Mouse (Mus musculus): ENCODE measurements around the gene Gsk3b.
"Not testable (repeated sequence)": the region's sequence is repeated elsewhere in the genome, so short reads cannot be mapped to it uniquely, and the experiment has no call there.

Gene Gsk3b

DNA sequence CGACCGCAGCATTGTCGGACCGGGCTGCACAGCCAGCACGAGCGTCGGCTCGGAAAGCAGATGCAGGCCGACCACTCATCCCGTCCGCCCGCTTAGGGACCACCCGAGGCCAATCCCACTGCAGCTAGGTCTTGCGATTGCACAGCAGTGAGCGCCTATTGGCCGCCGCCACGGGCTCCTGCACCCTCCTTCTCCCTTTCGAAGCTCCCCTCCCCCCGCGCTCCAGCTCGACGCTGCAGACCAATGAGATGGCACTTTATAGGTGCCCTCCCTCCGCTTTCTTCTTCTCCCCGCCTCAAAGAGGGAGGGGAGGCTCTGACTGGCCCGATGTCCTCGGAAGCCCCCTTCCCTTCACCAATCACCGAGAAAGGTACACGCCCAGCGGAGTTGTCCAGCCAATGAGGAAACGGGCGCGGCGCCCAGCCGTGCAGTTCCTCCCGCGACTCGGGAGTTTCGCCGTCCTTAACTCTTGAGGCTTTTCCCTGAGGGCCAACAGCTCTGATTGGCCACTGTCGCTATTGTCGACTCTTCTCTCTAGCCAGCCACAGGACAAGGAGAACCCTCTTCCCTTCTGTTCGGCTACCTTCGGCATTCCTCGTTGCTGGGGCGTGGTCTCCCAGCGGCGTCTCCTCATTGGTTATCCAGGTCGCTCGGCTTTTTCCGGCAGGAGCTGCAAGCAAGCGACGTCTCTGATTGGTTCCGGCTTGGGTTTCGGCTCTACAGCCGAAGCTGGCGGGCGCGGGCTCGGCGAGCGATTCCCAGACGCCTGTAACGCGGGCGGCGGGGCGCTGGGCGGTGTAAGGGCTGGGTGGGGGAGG is at the start of gene Gsk3b:
Gsk3b (plus strand) TSS at position 373 of the 818 bp plus-strand sequence.
- DNase-seq (ENCODE audit: low spot score): peak; percentile 99

DNA sequence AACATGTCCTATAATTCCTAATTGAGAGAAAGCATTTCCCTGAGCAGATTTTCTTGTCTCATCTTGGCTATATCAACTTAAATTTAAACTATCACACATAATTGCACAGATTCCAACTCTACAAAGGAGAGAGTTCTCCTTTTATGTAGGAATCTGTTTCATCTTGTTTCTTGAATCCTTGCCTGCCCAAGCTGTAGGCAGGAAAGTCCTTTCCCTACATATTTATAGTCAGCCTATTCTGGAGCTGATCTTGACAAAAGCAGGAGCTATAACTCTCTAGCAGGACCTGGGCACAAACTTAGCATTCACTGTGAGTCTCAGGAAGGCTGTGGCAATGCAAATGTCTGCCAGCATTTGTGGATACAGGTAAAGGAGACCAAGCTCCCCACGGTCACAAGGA is 46.6 kb upstream of the Gsk3b start:
- no peak for DNase-seq (ENCODE audit: low spot score)

DNA sequence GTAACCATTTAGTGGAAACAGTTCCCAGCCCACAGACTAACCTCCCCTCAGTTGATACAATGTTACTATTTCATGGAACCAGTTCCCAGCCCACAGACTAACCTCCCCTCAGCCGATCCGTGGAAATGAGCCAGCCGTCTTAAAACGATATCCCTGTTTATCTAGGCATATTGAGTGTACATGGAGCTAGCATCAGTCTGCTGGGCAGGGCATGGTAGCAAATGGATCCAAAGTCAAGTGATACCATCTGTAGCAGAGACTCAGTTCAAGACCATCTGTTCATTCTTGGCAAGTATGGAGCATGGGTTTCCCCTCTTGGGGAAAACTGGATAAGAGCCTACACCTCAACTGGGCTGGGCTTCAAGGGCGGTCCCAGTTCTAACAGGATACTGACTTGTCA is 44.2 kb upstream of the Gsk3b start:
- no peak for DNase-seq (ENCODE audit: low spot score)

DNA sequence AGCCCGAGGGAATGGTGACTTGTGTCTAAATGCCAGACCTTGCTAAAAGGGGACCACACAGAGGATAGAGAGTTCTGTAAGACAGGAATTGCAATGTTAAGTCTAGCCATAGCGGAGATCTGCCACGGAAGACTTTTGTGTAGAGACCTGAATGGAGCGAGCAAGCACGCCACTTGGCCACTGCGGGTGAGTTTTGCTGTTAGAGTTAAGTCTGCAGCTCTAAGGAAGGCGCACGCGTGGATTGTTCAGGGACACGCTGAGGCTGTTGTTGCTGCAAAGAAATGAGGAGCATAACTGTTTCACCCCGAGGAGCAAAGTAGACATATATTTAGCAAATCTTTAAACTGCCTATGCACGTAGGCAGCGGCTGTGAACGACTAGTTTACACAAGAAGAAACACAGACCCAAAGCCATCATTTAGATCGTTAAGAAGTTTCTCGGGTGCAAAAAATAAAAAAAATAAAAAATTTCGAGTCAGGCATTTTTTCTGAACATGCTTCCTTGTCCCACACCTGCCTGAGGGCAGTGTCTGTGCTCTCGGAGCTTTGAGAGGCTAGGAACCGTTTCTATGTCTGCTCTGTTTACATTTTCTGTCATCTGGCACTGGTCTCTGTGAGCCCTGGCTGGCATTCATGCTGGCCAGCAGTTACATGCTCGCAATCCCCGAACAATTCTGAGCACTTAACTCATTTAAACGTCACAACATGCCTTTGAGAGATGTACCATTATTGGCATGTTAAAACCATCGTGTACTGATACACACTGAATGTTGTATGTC is 40.8 kb upstream of the Gsk3b start:
- no peak for DNase-seq (ENCODE audit: low spot score)

DNA sequence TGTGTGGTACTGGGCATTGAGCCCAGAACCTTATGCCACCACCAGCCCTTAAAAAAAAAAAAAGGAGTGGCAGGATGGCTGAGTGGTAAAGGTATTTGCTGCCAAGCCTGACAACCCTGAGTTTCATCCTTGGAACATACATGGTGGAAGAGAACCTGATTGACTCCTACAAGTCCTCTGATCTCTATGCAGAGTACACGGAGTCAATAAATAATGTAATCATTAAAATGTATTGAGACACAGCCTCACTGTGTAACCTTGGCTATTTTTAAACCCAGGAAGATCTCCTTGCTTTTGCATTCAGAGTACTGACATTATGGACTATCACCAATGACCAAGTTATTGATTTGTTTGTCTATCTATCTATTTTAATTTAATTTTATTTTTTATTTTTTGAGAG is 30.9 kb upstream of the Gsk3b start:
- no peak for DNase-seq (ENCODE audit: low spot score)

DNA sequence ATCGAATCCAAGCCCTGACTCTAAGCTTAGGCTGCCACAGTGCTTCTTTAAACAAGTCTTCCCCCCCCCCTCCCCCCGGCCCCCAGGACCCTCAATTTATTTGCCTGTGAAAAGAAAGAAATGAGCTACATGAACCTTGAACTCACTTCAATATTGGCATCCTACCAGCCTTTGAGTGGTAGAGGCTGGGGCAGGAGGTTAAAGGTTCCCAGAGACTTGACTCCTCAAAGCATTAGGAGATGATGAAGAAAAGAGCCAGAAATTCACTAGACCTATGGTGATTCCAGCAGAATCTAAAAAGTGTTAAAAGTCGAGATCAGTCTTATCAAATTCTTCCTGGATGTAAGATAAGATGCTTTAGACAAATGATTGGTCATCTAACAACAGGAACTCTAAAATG is 30.0 kb upstream of the Gsk3b start:
- DNase-seq (ENCODE audit: low spot score): no peak

DNA sequence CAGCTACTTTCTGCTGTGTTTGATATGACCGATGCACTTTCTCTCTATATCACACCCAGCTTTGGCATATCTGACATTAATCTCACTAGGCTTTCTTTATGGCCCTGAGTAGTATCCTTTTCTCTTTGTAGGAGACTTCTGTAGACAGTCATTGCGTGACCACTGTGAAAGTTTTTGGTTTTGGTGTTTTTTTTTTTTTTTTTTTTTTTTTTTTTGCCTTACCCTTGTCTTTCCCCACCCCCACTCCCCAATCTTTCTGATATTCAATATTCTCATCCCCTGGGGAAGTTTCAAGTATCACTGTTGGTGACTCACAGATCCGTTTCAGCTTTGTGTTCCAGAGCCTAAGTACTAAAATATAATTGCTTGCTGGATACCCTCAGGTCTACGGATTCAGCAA is 29.2 kb upstream of the Gsk3b start:
- DNase-seq (ENCODE audit: low spot score): no peak

DNA sequence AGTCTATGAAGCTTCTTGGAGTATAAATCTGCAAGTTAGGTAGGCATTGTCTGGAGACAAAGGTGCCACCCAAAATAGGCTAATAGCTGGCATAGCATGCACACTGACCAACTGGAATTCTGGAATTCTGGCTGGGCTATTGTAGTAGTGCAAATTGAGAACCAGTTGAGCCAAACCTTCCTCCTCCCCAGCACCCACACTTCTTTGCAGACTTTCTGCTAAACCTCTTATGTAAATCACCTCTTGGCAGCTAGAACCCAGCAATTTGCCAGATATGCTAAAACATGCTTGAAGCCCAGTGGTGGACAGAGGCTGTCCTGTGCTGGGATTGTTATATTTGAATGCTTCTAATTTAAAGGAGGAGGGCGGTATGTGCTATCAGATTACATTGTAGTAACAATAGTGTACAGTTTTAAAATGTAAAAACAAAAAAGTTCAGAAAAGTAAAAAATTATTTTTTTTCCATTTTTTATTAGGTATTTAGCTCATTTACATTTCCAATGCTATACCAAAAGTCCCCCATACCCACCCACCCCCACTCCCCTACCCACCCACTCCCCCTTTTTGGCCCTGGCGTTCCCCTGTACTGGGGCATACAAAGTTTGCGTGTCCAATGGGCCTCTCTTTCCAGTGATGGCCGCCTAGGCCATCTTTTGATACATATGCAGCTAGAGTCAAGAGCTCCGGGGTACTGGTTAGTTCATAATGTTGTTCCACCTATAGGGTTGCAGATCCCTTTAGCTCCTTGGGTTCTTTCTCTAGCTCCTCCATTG is 14.8 kb upstream of the Gsk3b start:
- DNase-seq (ENCODE audit: low spot score): not testable (repeated sequence)

DNA sequence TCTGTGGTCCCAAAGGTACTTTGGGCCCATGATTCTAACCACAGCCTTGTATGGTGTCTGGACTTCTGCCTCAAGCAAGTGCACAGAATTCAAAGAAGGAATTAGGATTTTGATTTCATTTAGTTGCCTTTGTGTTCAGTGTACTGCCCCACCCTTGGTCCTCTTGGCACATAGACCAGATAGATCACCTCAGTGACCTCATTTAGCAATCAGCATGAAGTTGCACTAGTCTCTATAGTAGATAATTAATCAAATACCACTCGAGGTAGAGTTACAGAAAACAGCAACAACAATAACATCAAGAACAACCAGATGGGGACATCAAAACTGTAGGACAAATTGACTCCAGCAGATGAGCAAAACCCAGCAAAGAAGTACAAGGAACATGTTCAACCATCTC is 8.6 kb upstream of the Gsk3b start:
- no peak for DNase-seq (ENCODE audit: low spot score)

DNA sequence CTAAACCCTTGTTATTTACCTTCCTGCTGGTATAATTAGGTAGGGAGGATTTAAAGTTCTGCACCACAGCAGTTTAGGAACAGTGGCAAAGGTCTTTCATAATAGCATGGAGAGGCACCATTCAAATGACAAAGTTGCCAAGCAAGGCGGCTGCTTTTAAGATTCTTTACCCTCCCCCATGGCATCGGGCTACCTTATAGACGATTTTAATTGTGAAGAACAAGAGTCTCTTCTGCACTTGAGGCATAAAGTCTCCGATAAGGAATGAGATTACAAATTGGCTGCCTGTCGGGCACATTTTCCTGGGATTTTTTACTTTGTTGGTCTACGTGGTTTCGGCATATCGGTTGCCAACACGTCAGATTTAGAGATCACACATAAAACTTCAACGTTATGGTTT is 1.6 kb upstream of the Gsk3b start:
- no peak for DNase-seq (ENCODE audit: low spot score)

DNA sequence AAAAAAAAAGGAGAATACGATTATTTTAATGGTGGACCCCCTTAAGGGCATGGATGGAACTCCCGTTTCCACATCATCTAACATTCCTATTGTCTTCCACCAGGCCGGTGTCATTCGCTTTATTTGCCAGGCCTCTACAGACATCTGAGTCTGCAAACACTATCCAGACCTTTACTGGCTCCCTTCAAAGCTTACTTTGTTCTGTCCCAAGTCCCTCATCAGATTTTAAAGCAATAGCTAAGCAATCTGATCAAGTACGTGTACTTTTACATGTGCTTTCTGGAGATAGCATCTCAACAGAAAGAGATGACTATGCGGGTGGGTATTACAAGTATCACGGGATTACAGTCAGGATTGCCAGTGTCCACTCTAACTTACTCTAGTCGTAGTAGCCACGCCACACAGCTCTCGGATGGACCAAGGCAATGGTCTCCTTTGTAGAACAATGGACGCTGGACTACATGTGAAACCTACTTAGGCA is 1.1 kb upstream of the Gsk3b start:
- DNase-seq (ENCODE audit: low spot score): no peak

DNA sequence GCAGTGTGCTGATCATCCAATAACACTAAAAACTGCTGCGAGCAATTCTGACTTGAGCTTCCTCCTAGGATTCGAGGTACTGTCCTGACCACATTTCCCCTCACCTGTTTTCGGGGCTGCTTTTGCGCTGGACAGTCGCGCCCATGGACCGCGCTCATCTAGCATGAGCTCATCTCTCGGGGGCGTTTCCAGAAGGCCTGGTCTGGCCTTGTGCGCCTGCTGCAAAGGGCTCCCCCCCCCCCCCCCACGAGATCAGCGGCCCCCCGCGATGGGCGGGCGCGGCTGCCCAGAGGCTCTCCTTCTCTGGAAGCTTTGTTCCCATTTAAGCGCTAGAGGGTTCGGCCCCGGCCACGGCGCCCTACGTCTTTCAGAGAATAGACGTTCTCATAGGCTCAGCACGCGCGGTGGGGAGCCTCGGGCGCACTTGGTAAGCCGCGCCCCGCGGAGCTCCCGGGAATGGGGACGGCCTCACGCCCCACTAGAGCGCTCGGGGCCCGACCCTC is 624 bp upstream of the Gsk3b start:
- no peak for DNase-seq (ENCODE audit: low spot score)

DNA sequence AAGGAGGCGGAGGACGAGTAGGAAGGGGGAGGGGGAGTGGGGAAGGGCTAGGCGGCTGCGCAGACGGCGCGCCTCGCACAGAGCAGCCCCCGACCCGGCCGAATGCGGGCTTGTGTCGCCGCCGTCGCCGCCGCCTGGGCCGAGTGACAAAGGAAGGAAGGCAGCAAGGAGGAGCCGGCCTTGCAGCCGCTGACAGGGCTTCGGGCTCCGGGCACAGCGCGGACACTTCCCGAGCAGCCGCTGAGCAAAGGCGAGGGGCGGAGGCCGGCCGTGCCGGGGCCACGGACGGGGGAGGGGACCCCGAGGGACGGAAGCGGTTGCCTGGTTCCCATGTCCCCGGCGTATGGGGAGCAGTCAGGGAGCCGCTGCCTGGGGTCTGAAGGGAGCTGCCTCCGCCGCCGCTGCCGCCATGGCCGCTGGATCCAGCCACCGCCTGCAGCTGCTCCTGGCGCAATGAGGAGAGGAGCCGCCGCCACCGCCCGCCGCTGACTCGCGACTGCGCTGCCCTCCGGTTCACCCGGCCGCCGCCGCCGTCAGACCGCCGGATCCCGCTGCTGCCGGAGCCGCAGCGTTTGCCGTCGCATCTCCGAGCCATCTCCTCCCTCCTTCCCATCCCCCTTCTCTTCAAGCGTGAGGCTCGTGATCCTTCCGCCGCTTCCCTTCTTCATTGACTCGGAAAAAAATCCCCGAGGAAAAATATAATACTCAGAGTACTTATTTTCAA is 808 bp downstream of the Gsk3b start:
- DNase-seq (ENCODE audit: low spot score): peak; percentile 70

DNA sequence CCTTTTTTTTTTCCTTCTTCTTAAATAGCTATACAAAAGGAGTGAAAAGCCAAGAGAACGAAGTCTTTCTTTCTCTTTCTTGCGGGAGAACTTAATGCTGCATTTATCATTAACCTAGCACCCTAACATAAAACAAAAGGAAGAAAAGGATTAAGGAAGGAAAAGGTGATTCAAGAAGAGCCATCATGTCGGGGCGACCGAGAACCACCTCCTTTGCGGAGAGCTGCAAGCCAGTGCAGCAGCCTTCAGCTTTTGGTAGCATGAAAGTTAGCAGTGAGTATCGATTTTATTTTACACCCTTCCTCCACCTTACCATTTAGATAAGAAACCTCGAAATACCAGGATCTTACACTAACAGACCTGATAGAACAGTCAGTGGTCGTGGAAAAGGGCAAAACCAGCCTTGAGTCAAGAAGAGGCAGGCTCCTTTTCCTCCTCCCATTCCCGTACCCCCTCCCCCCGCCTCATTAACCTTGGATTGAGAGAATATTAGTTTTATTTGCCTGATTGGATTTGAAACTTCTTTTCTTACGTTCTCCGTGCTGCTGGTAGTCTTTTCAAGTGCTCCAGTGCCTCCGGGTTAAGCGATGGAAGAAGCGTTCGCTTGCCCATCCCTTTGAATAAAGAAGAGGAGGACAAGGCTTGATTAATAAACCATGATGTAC is 1.7 kb downstream of the Gsk3b start:
- no peak for DNase-seq (ENCODE audit: low spot score)

DNA sequence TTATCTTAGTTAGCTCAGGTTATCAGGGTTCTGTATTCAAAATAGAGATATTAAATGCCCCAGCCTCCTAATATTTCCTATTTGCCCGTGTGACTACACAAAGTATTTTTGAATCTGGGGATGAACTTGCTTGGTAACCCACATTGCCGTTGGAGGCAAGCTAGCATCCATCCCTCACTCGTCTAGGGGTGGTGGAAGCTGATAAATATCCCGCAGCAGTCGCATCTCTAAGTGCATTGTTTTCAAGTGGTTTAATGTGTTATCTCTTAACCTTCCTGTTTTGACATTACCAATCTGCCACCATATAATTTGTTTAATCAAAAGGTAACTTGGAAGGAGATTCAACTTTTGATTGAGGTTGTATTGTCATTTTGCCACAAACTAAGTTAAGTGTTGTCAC is 2.2 kb downstream of the Gsk3b start:
- DNase-seq (ENCODE audit: low spot score): no peak

DNA sequence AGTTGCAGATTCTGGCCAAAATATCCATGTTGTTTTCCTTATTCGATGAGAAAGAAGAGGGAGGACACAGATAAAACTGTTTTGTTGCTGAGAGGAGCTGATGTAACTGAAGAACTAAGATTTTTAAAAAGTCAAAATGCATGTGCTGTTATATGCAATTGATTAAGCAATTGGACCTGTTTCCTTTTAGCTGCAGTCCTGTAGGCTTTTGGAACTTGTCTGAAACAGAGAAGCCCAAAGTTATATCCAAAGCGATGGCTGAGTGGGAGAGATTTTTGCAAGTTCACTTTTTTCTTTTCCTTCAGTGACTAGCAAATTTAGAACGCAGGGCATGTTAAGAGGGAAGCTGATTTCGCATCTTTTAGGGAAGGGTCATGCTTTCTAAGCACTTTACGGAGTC is 2.9 kb downstream of the Gsk3b start:
- no peak for DNase-seq (ENCODE audit: low spot score)

DNA sequence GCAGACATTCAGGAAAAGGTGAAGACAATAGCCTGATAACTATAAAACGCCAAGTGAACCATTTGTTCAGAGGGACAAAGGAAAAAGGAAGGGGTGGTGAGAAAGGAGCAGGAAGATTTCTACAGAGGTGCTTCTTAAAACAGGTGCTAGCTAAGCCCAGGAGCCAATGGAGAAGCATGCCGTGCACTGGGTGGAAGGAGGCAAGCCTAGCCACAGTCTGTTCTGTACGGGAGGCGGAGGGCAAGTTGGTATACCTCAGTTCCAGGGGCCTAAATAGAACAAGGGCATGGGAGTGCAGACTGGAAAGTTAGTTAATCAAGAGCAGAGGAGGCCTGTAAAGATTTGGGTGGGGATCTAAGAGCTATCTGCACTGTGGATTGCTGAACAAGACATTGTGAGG is 3.8 kb downstream of the Gsk3b start:
- no peak for DNase-seq (ENCODE audit: low spot score)

DNA sequence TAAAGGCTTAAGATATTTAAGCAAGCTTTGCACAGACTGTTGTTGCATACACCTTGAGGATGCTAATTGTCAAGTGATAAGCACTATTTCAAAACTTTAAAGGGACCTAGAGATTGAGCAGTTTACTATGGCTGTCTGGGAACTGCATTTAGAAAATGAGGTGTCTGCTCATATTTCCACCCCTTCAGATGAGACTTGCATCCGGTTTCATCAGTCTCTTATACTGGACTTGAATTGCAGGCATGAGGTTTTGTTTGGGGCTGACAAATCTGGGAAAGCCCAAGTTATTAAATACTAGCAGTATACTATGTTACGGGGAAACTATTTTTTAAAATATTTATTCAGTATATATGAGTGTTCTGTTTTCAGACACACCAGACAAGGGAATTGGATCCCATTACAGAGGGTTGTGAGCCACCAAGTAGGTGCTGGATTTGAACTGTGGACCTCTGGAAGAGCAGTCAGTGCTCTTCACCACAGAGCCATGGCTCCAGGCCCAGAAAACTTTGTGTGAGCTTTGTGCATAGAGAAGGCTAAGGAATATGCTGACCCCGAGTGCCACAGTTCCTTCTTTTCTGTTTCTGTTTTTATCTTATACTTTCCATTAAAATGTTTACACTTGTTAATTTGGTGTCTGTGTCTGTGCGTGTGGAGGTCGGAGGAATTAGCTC is 6.5 kb downstream of the Gsk3b start:
- no peak for DNase-seq (ENCODE audit: low spot score)

DNA sequence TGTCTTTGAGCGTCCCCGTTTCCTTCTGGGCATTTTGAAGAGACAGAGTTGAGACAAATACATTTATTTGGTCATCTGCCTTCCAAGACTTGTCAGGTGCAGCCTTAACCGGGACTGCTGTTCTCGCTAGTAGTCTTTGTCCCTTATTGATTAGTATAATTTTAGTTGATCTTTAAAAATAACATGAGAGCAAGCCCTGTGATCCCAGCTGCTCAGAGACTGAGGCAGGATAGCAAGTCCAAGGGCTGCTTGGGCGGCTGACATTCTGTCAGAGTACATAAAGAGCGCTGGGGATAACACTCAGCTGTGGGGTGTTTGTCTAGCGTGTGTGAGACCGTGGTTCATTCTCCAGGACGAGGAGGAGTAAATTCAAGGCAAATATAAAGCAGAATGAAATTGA is 8.7 kb downstream of the Gsk3b start:
- no peak for DNase-seq (ENCODE audit: low spot score)

DNA sequence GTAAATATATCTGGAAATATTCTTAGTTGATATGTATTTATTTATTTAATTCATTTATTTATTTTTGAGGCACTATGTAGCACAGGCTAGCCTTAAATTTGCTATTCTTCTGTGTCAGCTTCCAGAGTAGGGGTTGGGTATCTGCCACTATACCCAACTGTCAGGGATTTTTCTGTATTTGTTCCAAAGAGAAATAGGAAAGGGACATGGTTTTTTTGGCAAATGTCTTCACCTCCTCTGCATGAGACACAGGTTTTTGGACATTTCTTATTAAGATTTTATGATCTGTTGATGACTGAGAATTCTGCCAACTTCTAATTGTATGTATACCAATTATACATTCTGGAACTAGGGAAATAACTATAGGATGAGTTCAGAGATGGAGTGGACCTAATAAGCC is 10.5 kb downstream of the Gsk3b start:
- DNase-seq (ENCODE audit: low spot score): no peak

DNA sequence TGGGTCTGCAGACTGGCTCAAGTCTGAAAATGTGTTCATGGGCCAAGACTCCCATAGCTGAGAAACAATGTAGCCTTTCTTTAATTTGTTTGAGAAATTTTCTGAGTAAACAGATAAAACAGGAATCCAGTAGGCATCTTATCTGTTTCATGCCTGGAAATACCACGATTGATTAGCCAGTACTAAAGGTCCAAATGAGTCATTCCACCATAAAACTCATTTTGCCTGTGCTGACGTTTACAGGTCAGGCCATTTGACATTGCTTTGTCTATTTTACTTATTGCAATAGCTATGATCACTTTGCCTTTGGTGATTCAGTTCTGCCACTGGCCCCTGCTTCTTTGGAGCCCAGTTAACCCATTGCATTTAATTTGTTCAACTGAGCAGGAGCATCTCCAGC is 11.8 kb downstream of the Gsk3b start:
- no peak for DNase-seq (ENCODE audit: low spot score)

All from urinary bladder, postnatal 14 days (tissue).